Mouse (Mus musculus) bone marrow, adult 2 months (tissue): ENCODE results near the gene Ptprt. TPM values are rescaled to one million over a fixed set of nuclear protein-coding genes. Genes with fewer than 3 reads are reported as not detected.

Experiments used
- H3K27ac ChIP-seq: fragments of 200-500 bp; 2 replicates; pipeline ENCODE4 v1.5.1; 2012; ENCODE audit warnings: low read depth, mild to moderate bottlenecking, control low read depth, inconsistent platforms, low read length; ENCODE audit not compliant: control insufficient read depth, poor library complexity, insufficient read depth
- H3K4me1 ChIP-seq: fragments of 200-500 bp; 2 replicates; pipeline ENCODE4 v1.6.1; 2011; ENCODE audit warnings: low read length; ENCODE audit not compliant: control insufficient read depth, insufficient read depth
- H3K4me3 ChIP-seq: fragments of 200-500 bp; replicated peaks from 2 replicates; pipeline ENCODE3; 2011; ENCODE audit warnings: mild to moderate bottlenecking, low read depth, low read length, control low read depth; ENCODE audit not compliant: control insufficient read depth
- CTCF ChIP-seq: fragments of 200-500 bp; IDR thresholded peaks from 2 replicates; pipeline ENCODE4 v1.5.1; 2011; ENCODE audit warnings: low read length, control low read depth; ENCODE audit not compliant: control insufficient read depth, insufficient read depth
- POLR2A ChIP-seq: fragments of 200-500 bp; IDR thresholded peaks from 2 replicates; pipeline ENCODE4 v1.6.1; 2011; ENCODE audit warnings: low read depth, mild to moderate bottlenecking, control low read depth, low read length, borderline replicate concordance; ENCODE audit not compliant: control insufficient read depth
- whole genome bisulfite sequencing: fragments of 180-500 bp; shearing (Covaris S2); methylation state at CpG from one replicate; pipeline ENCODE4 v1.1.7; 2018; 5-methylcytosine and 5-hydroxymethylcytosine counted together
- polyA plus RNA-seq: library from polyadenylated mRNA; stranded (reverse); fragments of >200 nt; gene quantifications from 2 replicates; pipeline ENCODE4 v1.2.4, GENCODE M21; 2011; ENCODE audit warnings: low replicate concordance; ENCODE audit not compliant: missing spikeins, insufficient read depth, insufficient read length

Ptprt gene
- polyA plus RNA-seq, 1 experiment: not detected

DNA sequence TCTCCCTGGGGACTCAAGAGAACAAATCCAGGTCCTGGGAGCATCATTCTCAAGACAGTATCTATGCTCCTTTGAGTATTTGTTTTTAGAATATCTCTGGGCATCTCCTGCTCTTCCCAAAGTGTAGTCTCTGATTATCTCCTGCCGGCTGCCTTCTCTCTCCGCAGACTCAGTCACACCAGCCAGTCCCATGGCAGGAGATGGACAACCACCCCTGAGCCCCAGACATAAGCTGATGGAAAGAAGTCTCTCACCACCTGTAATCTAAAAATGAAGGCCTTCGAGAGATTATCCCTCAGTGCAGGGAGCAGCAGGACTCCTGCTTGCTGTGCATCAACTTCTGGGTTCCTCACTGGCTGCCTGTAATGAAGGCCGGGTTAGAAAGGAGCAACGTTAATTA, 151.9 kb downstream of the Ptprt start:
- 76% methylated on average over 5 of the region's 5 CpGs for WGBS
- Histone ChIP-seq H3K4me3 (no peak overlapping the region), H3K27ac (no peak overlapping the region), H3K4me1 (no peaks in the 10 kb centered on the region)
- TF ChIP-seq CTCF (no peak), POLR2A (no peak)

- Histone ChIP-seq H3K27ac (no peak overlapping the region), H3K4me1 (no peaks in the 10 kb centered on the region), H3K4me3 (no peak overlapping the region)
- TF ChIP-seq POLR2A (no peak), CTCF (no peak)
- 79% methylated on average over 10 of the region's 10 CpGs for WGBS
Observed at GRCm38 (mm10) chr2:162507664-162508063, 153.3 kb downstream of the Ptprt start.

DNA sequence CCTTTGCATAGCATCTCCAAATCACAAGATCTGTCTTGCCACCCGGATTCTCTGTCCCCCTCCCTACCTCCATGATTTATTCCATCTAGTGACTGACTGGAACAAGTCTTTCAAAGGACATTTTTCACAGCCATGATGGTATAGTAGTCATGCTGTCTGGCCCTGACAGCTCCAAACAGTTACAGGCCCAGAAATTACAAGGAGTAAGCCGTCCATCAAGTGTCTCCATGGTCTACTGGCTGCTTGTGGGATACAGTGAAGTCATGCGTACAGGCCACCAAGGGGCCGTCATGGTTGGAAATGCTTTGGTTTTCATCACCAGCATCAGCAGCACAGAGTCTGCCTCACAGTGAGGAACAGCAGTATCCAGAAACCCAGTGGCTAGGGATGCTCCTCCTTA, 156.1 kb downstream of the Ptprt start:
- no peaks in the 10 kb centered on the region for H3K4me1 ChIP-seq
- no peak overlapping the region for H3K27ac ChIP-seq
- H3K4me3 ChIP-seq: no peak overlapping the region
- no peak for TF ChIP-seq CTCF
- TF ChIP-seq POLR2A: no peak
- WGBS: 78% methylated on average over 4 of the region's 4 CpGs

DNA sequence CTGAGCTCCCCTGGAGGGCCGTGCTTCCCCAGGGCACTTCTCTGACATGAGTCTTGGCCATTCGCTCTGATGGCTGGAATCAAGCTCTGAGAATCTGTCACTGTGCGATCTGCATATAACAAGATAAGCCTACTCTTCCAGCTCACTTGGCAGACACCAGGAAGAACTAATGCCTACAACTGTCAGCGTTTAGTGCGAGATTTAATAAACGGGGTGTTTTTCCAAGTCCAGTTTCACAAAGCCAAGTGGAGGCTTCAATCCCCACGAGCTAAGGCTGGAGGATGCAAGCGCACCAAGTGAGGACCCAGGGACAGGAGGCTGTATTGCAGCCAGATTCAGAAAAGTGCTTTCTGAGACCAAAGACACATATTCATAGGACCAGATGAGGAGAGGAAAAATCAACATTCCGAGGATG, 161.4 kb downstream of the Ptprt start:
- Histone ChIP-seq H3K4me1 (no peaks in the 10 kb centered on the region), H3K27ac (no peak overlapping the region), H3K4me3 (no peak overlapping the region)
- TF ChIP-seq CTCF (no peak), POLR2A (no peak)
- 83% methylated on average over 9 of the region's 9 CpGs for WGBS

DNA sequence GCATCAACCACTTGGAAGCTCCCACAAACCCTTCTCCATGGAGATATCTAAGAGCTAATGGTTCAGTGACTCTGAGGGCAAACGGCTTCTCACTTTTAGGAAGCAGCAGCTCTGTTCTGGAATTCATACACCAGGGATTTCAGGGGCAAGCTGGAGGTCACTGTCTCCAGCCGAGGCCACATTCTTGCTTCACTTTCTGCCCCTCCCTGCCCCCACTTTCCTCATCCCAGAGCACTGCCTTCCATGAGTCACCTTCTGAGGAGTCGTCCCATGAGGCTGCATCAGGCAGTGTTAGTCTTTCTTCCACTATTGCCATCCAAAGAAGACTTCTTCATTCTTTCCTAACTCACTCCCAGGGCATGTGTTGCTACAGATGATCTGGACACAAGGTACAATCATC, 162.8 kb downstream of the Ptprt start:
- 52% methylated on average over 3 of the region's 3 CpGs for WGBS
- TF ChIP-seq POLR2A: no peak
- no peak for TF ChIP-seq CTCF
- H3K4me3 ChIP-seq: no peak overlapping the region
- no peaks in the 10 kb centered on the region for H3K4me1 ChIP-seq
- no peak overlapping the region for H3K27ac ChIP-seq

DNA sequence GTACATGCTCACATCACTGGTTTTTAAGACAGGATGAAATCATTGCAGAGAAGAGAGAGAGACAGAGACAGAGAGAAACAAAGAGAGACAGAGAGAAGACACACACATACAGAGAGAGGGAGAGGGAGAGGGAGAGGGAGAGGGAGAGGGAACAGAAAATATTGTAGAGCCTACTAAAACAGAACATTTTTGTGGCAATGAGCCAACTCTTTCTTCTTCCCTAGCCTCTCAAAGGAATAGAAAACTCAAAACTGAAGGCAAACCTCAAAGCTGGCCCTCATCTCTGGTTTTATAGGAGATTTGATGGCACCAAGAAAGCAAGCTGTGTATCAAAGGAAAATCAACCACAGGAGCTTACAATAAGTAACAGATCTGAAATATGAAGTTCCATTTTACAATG, 176.9 kb downstream of the Ptprt start:
- no peak for TF ChIP-seq POLR2A
- no peak for TF ChIP-seq CTCF
- H3K4me1 ChIP-seq: no peaks in the 10 kb centered on the region
- no peak overlapping the region for H3K27ac ChIP-seq
- no peak overlapping the region for H3K4me3 ChIP-seq

DNA sequence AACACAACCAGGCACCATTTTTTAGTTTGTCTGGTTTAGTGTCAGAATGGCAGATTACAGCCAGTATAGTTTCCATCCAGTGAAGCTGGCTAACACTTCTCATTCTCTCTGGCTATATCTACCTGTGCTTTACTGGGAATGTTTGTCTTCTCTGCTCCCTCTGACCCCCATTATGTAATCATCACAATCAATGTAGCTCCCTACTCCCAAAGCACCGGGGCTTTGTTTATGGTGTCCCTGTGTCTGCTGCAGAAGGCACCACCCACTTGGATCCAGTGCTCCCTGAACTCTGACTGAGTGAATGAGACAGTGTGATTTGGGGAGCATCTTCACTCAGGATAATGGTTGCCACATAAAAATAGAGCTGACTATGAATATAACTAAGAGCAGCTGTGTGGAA, 217.8 kb downstream of the Ptprt start:
- TF ChIP-seq CTCF (no peak), POLR2A (no peak)
- WGBS: 50% methylated on average over 1 of the region's 1 CpGs

GRCm38 (mm10) chr2:162436646-162437045, 224.3 kb downstream of the Ptprt start:
- Histone ChIP-seq H3K4me1 (no peaks in the 10 kb centered on the region), H3K4me3 (no peak overlapping the region), H3K27ac (no peak overlapping the region)
- WGBS: 88% methylated on average over 3 of the region's 3 CpGs
- TF ChIP-seq CTCF (no peak), POLR2A (no peak)

More for the DNA sequence above, 217.8 kb downstream of the Ptprt start:
- Histone ChIP-seq H3K4me1 (no peaks in the 10 kb centered on the region), H3K4me3 (no peak overlapping the region), H3K27ac (no peak overlapping the region)

DNA sequence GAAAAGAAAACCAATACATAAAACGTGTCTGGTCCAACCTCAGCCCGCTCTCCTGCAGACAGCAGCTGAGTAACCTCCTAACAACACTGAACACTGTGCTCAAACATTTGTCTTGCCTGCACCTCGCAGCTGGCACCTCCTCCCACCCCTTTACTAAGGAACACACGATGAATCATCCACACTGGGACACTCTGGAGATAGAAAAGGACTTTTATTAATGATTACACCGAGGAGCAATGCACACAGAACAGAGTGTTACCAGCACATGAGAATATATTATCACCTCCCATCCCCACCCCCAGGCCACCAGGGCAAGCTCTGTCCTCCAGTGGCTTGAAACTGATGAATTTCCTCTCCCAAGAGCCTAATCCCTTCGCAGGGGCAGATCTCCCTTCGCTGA, 230.8 kb downstream of the Ptprt start:
- WGBS: 58% methylated on average over 7 of the region's 7 CpGs
- H3K27ac ChIP-seq: no peak overlapping the region
- H3K4me1 ChIP-seq: no peaks in the 10 kb centered on the region
- no peak overlapping the region for H3K4me3 ChIP-seq
- TF ChIP-seq CTCF: no peak
- no peak for TF ChIP-seq POLR2A

DNA sequence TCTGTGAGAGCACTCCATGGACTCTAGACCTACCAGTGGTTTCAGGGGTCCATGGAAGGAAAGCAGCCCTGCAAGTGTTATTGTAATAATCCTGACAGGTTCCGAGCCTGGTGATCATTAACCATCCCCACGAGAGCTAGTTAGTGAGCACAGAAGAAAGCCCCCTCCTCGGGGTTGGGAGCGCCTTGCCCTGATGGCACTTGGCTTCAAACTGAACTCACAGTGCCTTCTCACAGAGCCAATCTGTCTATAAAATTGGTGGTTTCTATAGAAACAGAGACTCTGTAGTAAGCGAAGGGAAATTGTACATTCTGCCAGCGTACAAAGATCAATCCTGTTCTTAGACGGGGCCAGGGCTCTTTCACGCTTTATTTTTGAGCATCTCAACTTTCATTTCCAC, 234.8 kb downstream of the Ptprt start:
- no peak overlapping the region for H3K27ac ChIP-seq
- H3K4me1 ChIP-seq: no peaks in the 10 kb centered on the region
- no peak overlapping the region for H3K4me3 ChIP-seq
- 80% methylated on average over 8 of the region's 8 CpGs for WGBS
- TF ChIP-seq POLR2A: no peak
- no peak for TF ChIP-seq CTCF
